Mouse (Mus musculus) stomach, postnatal 0 days (tissue): Measurements from ENCODE around the gene Nedd9. TPM values are rescaled to one million over a fixed set of nuclear protein-coding genes. Genes with fewer than 3 reads are reported as not detected.

Experiments used
- ATAC-seq: fragments of 200-750 bp; cut with Nextera tagmentation; 2 replicates; pipeline ENCODE4 v1.8.0; 2017; ENCODE audit not compliant: low FRiP score, low TSS enrichment
- DNase-seq: peaks from one replicate; pipeline ENCODE4 v3.0.0-alpha.2; 2016; ENCODE audit warnings: low spot score
- H3K27ac ChIP-seq: fragments of 300-500 bp; sonication (generic); replicated peaks from 2 replicates; pipeline ENCODE4 v1.5.1; 2014; ENCODE audit warnings: mild to moderate bottlenecking, control low read depth
- H3K27me3 ChIP-seq: fragments of 300-500 bp; sonication (generic); 2 replicates; pipeline ENCODE4 v1.6.1; 2014; ENCODE audit warnings: low read length; ENCODE audit not compliant: control insufficient read depth, insufficient read depth
- H3K36me3 ChIP-seq: fragments of 300-500 bp; sonication (generic); 2 replicates; pipeline ENCODE4 v1.6.1; 2014; ENCODE audit warnings: low read length, mixed read lengths; ENCODE audit not compliant: control insufficient read depth, insufficient read depth
- H3K4me1 ChIP-seq: fragments of 300-500 bp; sonication (generic); replicated peaks from 2 replicates; pipeline ENCODE4 v1.6.1; 2014; ENCODE audit warnings: antibody characterized with exemption; ENCODE audit not compliant: control insufficient read depth, insufficient read depth
- H3K4me2 ChIP-seq: fragments of 300-500 bp; sonication (generic); replicated peaks from 2 replicates; pipeline ENCODE4 v1.6.1; 2014; ENCODE audit warnings: low read depth, mild to moderate bottlenecking, control low read depth, moderate library complexity
- H3K4me3 ChIP-seq: fragments of 300-500 bp; sonication (generic); 2 replicates; pipeline ENCODE4 v1.5.1; 2014; ENCODE audit warnings: low read depth, low read length, control low read depth
- H3K9ac ChIP-seq: fragments of 300-500 bp; sonication (generic); 2 replicates; pipeline ENCODE4 v1.6.1; 2014; ENCODE audit warnings: mild to moderate bottlenecking, low read length, control low read depth, mixed read lengths
- H3K9me3 ChIP-seq: fragments of 300-500 bp; sonication (generic); 2 replicates; pipeline ENCODE4 v1.6.1; 2016; ENCODE audit warnings: low read length; ENCODE audit not compliant: control insufficient read depth
- CTCF ChIP-seq: IDR thresholded peaks from 2 replicates; pipeline ENCODE4 v1.5.1; 2016; ENCODE audit warnings: antibody characterized with exemption, low read depth, mild to moderate bottlenecking, moderate library complexity
- EP300 ChIP-seq: optimal IDR thresholded peaks from 2 replicates; pipeline ENCODE3; 2016; ENCODE audit warnings: antibody characterized with exemption
- WGBS: fragments of 180-500 bp; shearing (Covaris S2); extraction: QIAGEN DNeasy Blood & Tissue Kit; methylation state at CpG from one replicate; pipeline ENCODE4 v1.1.7; 2014; 5-methylcytosine and 5-hydroxymethylcytosine counted together
- polyA plus RNA-seq: library from polyadenylated mRNA; unstranded; fragments of >200 nt; fragmentation: Nextera tagmentation; extraction: Ambion mirVana; gene quantifications from 2 replicates; pipeline ENCODE4 v1.2.1, GENCODE M21; 2015

The Nedd9 gene
- polyA plus RNA-seq, 1 experiment from 2014 or later, result 17.1 TPM

DNA sequence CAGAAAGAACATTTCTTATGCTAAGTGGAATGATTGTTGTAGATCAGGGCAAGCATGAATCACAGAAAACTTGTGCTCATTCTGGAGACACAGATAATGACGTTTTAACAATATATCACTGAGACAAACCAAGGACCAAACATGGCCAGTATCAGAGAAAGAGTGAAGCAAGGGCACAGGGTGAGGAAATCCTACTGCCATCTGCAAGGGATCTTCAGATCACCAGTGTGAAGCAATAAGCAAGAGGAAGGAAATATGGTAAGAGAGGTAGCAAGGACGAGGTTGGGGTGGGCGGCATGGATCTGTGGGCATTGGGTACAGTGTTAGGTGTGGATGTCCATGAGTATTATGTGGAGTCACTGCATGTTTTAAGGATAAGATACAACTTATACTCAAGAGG, 13.6 kb upstream of the Nedd9 start:
- Histone ChIP-seq H3K9me3 (no peaks in the 10 kb centered on the region), H3K4me1 (no peaks in the 10 kb centered on the region), H3K4me2 (no peak overlapping the region), H3K9ac (no peak overlapping the region), H3K4me3 (no peak overlapping the region), H3K27ac (no peak overlapping the region), H3K27me3 (no peaks in the 10 kb centered on the region), H3K36me3 (no peaks in the 10 kb centered on the region)
- DNase-seq (no peak), ATAC-seq (no peak)
- WGBS, result 86% methylated on average over 3 of the region's 3 CpGs
- no peak for TF ChIP-seq CTCF
- TF ChIP-seq EP300, result no peak

- no peak for DNase-seq
- no peaks in the 10 kb centered on the region for H3K36me3 ChIP-seq
- no peak overlapping the region for H3K4me3 ChIP-seq
- ATAC-seq, result no peak
- H3K9ac ChIP-seq, result no peak overlapping the region
- H3K4me1 ChIP-seq, result no peaks in the 10 kb centered on the region
- no peaks in the 10 kb centered on the region for H3K27me3 ChIP-seq
- WGBS, result 86% methylated on average over 2 of the region's 2 CpGs
- TF ChIP-seq EP300, result no peak
- TF ChIP-seq CTCF, result no peak
- no peak overlapping the region for H3K4me2 ChIP-seq
- H3K27ac ChIP-seq, result no peak overlapping the region
- no peaks in the 10 kb centered on the region for H3K9me3 ChIP-seq
Observed at GRCm38 (mm10) chr13:41498611-41499121, 11.5 kb upstream of the Nedd9 start.

- no peak overlapping the region for H3K4me2 ChIP-seq
- WGBS, result 80% methylated on average over 2 of the region's 2 CpGs
- DNase-seq (no peak), ATAC-seq (no peak)
- H3K27me3 ChIP-seq, result no peaks in the 10 kb centered on the region
- H3K9ac ChIP-seq, result no peak overlapping the region
- H3K4me1 ChIP-seq, result no peaks in the 10 kb centered on the region
- no peak for TF ChIP-seq CTCF
- TF ChIP-seq EP300, result no peak
- H3K27ac ChIP-seq, result no peak overlapping the region
- no peaks in the 10 kb centered on the region for H3K9me3 ChIP-seq
- no peak overlapping the region for H3K4me3 ChIP-seq
- no peaks in the 10 kb centered on the region for H3K36me3 ChIP-seq
Observed at GRCm38 (mm10) chr13:41494681-41495080, 7.5 kb upstream of the Nedd9 start.

GRCm38 (mm10) chr13:41491981-41492702, 5.0 kb upstream of the Nedd9 start:
- no peaks in the 10 kb centered on the region for H3K4me1 ChIP-seq
- TF ChIP-seq CTCF (no peak), EP300 (no peak)
- ATAC-seq (no peak), DNase-seq (no peak)
- H3K9ac ChIP-seq, result no peak overlapping the region
- no peak overlapping the region for H3K4me3 ChIP-seq
- H3K9me3 ChIP-seq, result no peaks in the 10 kb centered on the region
- H3K27ac ChIP-seq, result no peak overlapping the region
- 78% methylated on average over 8 of the region's 8 CpGs for WGBS
- H3K4me2 ChIP-seq, result no peak overlapping the region
- H3K27me3 ChIP-seq, result no peaks in the 10 kb centered on the region
- no peaks in the 10 kb centered on the region for H3K36me3 ChIP-seq

GRCm38 (mm10) chr13:41491522-41491921, 4.4 kb upstream of the Nedd9 start:
- H3K27me3 ChIP-seq, result no peaks in the 10 kb centered on the region
- no peak overlapping the region for H3K4me2 ChIP-seq
- TF ChIP-seq CTCF (no peak), EP300 (no peak)
- H3K9ac ChIP-seq, result no peak overlapping the region
- ATAC-seq (no peak), DNase-seq (peak; percentile 39)
- H3K9me3 ChIP-seq, result no peaks in the 10 kb centered on the region
- H3K4me3 ChIP-seq, result no peak overlapping the region
- 57% methylated on average over 7 of the region's 7 CpGs for WGBS
- H3K36me3 ChIP-seq, result no peaks in the 10 kb centered on the region
- H3K27ac ChIP-seq, result no peak overlapping the region
- H3K4me1 ChIP-seq, result no peaks in the 10 kb centered on the region

DNA sequence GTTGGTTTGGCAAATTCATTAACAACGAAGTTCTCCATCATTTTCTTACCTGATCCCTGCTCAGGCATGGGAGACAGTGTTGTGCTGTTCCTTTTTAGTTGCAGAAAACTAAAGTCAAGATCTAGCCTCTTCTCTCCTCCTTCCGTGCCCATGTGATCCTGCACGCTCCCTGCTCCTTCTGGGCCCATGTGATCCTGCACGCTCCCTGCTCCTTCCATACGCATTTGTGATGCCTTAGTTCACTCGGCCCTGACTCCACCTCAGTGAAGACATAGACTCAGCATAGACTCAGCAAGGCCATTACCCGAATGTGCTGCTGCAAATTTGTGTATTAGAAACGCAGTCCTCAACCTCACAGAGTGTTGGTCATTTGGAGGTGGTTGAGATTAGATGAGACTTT, 3.1 kb upstream of the Nedd9 start:
- H3K4me1 ChIP-seq, result no peaks in the 10 kb centered on the region
- DNase-seq (no peak), ATAC-seq (no peak)
- H3K4me2 ChIP-seq, result no peak overlapping the region
- no peak overlapping the region for H3K27ac ChIP-seq
- no peak overlapping the region for H3K9ac ChIP-seq
- no peak overlapping the region for H3K4me3 ChIP-seq
- H3K36me3 ChIP-seq, result no peaks in the 10 kb centered on the region
- TF ChIP-seq EP300 (no peak), CTCF (no peak)
- H3K9me3 ChIP-seq, result no peaks in the 10 kb centered on the region
- 83% methylated on average over 8 of the region's 8 CpGs for WGBS
- no peaks in the 10 kb centered on the region for H3K27me3 ChIP-seq
